Mouse (Mus musculus) cortical plate, adult 2 months (tissue): ENCODE data around the gene Bmp2k.

Source experiments
- CTCF ChIP-seq: fragments of 200-500 bp; IDR thresholded peaks from 2 replicates; pipeline ENCODE4 v1.5.1; 2011; ENCODE audit warnings: mild to moderate bottlenecking, control low read depth, low read length; ENCODE audit not compliant: insufficient read depth; ENCODE audit errors: extremely low read depth
- POLR2A ChIP-seq: fragments of 200-500 bp; IDR thresholded peaks from 2 replicates; pipeline ENCODE4 v1.6.1; 2011; ENCODE audit warnings: mild to moderate bottlenecking, low read length, control low read depth; ENCODE audit not compliant: insufficient read depth; ENCODE audit errors: extremely low read depth

DNA sequence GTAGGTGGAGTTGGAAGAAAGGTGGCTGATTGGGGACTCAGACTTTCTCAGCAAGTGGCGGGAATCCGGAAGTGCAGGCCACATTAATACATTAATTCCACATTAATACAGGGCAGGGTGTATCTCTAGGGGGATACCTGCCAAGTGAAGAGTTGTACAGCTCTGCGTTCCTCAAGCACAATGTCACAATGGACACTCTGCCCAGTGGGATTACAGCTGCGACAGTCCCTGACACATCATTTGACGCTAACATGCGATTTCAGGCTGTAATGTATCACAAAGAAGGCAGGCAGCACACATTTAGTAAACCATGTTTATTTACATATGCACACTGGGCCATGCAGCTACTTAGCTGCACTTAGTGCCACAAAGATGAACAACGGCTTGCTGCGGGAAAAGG lies 95.5 kb downstream of the Bmp2k start:
- no peak for TF ChIP-seq CTCF
- no peak for TF ChIP-seq POLR2A
